Mouse (Mus musculus) bone marrow macrophage, adult 2 months (primary cell): ENCODE measurements around the gene Nckap5.

Experiments
- CTCF ChIP-seq: IDR thresholded peaks from 2 replicates; pipeline ENCODE4 v1.5.1; 2012; ENCODE audit warnings: low read depth, mild to moderate bottlenecking, low read length, moderate library complexity
- POLR2A ChIP-seq: IDR thresholded peaks from 2 replicates; pipeline ENCODE4 v1.6.1; 2012; ENCODE audit warnings: mild to moderate bottlenecking, low read depth, low read length, borderline replicate concordance

- TF ChIP-seq POLR2A = no peak
- no peak for TF ChIP-seq CTCF
Measured at GRCm38 (mm10) chr1:126537223-126537757, 293.3 kb downstream of the Nckap5 start.
